ENCODE assay signal across 17 mouse cellular contexts in genomic region chr4:130722607-130723006, GRCm38 (mm10). TPM values are rescaled to one million over a fixed set of nuclear protein-coding genes. Genes with fewer than 3 reads are reported as not detected.
DNase-seq lines count a peak whose midpoint lies in the region; ATAC-seq and TF ChIP-seq lines count a peak whose summit lies in the region.
"Had no signal": no experiment of that assay in that cellular context is flagged by ENCODE, and none has a peak within 500 bp of the region (broad histone marks: within the 10 kb centered on the region; RNA-seq: fewer than 3 reads in every experiment).

No protein-coding gene starts in this region.

- TF ChIP-seq CTCF in testis, adult 2 months (IDR thresholded peaks at IDR 0.05; ENCODE audit: control insufficient read depth, insufficient read depth, insufficient replicate concordance, low read depth, low read length) = no peak

- H3K27me3 ChIP-seq in heart, embryonic 11.5 days (ENCODE audit: control insufficient read depth, insufficient read depth, low read length) = no peaks in the 10 kb centered on the region
- H3K27me3 ChIP-seq in testis, adult 2 months (ENCODE audit: control insufficient read depth, insufficient read depth, low read length) = no peaks in the 10 kb centered on the region
- H3K27me3 ChIP-seq: limb, embryonic 13.5 days; neural tube, embryonic 12.5 days; Patski had no signal

- intact Hi-C loops in heart, postnatal 25 days (cut with DNase I) = no loop called here

- WGBS in heart, embryonic 11.5 days (ENCODE audit: insufficient replicate concordance) = 23% methylated on average over 1 of the region's 1 CpGs

- H3K9me3 ChIP-seq in heart, embryonic 11.5 days (replicated peaks; ENCODE audit: control insufficient read depth, low read length) = no peaks in the 10 kb centered on the region
- H3K9me3 ChIP-seq: hindbrain, embryonic 10.5 days; limb, embryonic 13.5 days; neural tube, embryonic 12.5 days had no signal

- no peak for DNase-seq in heart, postnatal 25 days (ENCODE audit: low spot score)
- DNase-seq in testis, postnatal 14 days (ENCODE audit: low spot score) = no peak
- DNase-seq in retina, postnatal 1 day = no peak
- no peak for DNase-seq in adrenal gland, postnatal 4 days (ENCODE audit: low spot score in 2 of 2)
- no peak for DNase-seq in natural killer cell, adult 2 months (ENCODE audit: low spot score in 2 of 2)
- DNase-seq: adrenal gland, postnatal 10 days; cerebellum, adult 8-10 months; kidney, adult 9 months; thymus, postnatal 14 days had no signal

- H3K4me2 ChIP-seq in heart, embryonic 11.5 days = no peak overlapping the region
- H3K4me2 ChIP-seq: limb, embryonic 13.5 days; neural tube, embryonic 12.5 days had no signal

- TF ChIP-seq POLR2A in testis, adult 2 months (IDR thresholded peaks at IDR 0.05; ENCODE audit: control insufficient read depth, low read depth, low read length) = no peak

- H3K9ac ChIP-seq in heart, embryonic 11.5 days (ENCODE audit: low read depth, low read length) = 0 out of 2 replicates have a peak overlapping the region, but pooled peaks have one; percentile 22
- H3K9ac ChIP-seq: limb, embryonic 13.5 days; neural tube, embryonic 12.5 days had no signal

- H3K36me3 ChIP-seq in heart, embryonic 11.5 days (ENCODE audit: control insufficient read depth, insufficient read depth, low read length) = peaks cover 14% of the 10 kb centered on the region; the same call in 1 of the 2 replicates
- no peaks in the 10 kb centered on the region; the same call in none of the 2 replicates for H3K36me3 ChIP-seq in testis, adult 2 months (ENCODE audit: control insufficient read depth, insufficient read depth, low read length)

- H3K4me1 ChIP-seq in heart, embryonic 11.5 days (ENCODE audit: control insufficient read depth, insufficient read depth, low read length) = peaks cover 55% of the 10 kb centered on the region
- H3K4me1 ChIP-seq in testis, adult 2 months (ENCODE audit: control insufficient read depth, insufficient read depth, low read length) = peaks cover 2% of the 10 kb centered on the region; the same call in 1 of the 2 replicates

- no peak for ATAC-seq in heart, embryonic 11.5 days (replicated peaks; ENCODE audit: insufficient number of reproducible peaks, low FRiP score, low TSS enrichment)
- ATAC-seq in erythroblast, adult 5-6 weeks (replicated peaks; ENCODE audit: low FRiP score, poor library complexity, severe bottlenecking) = peak; percentile 73
- ATAC-seq: Patski had no signal

- no peak overlapping the region for H3K4me3 ChIP-seq in heart, embryonic 11.5 days (ENCODE audit: low read depth, low read length)
- H3K4me3 ChIP-seq in testis, adult 2 months (ENCODE audit: control insufficient read depth, low read depth, low read length) = peak overlapping the region; percentile 55
- H3K4me3 ChIP-seq: erythroblast, embryonic 14.5 days; hindbrain, embryonic 10.5 days; limb, embryonic 13.5 days; neural tube, embryonic 12.5 days had no signal

- H3K27ac ChIP-seq in heart, embryonic 11.5 days (ENCODE audit: low read depth, low read length) = no peak overlapping the region
- no peak overlapping the region for H3K27ac ChIP-seq in testis, adult 2 months (ENCODE audit: control insufficient read depth, insufficient read depth, low read depth, low read length)
- H3K27ac ChIP-seq: neural tube, embryonic 12.5 days had no signal

RNA-seq across cellular contexts. Expression of gene Pum1, which starts 59.5 kb away (rescaled TPM):
- 64.8 and 68.3 TPM in 2 replicates for polyA plus RNA-seq in heart, embryonic 11.5 days (2014; fragmentation: Nextera tagmentation; extraction: Ambion mirVana)
- total RNA-seq in heart, postnatal 25 days (2021) = 10 to 100 TPM; 56.6 to 62.0 TPM
- 56.5 and 59.5 TPM in 2 replicates for polyA plus RNA-seq in testis, adult 2 months (2012; rRNA removed)
- total RNA-seq in erythroblast, adult 5-6 weeks (2015; ENCODE audit: low replicate concordance) = 166 TPM in 2 replicates
- total RNA-seq in erythroblast, adult 5-6 weeks (2017; ENCODE audit: low replicate concordance) = 245 and 256 TPM in 2 replicates
- total RNA-seq in adrenal gland, postnatal 4 days (2021) = 100 to 1,000 TPM in 1 of 2 experiments, 10 to 100 TPM in 1; 98.7 to 109 TPM
